Mouse (Mus musculus) G1E (cell line): ENCODE measurements at regions not wholly inside any gene's neighbourhood (a gene's known extent, or its start where the extent isn't known, plus 50 kb on each side); places are given as distances from the start of the nearest gene placed in this dataset.
A peak's percentile ranks its signal among the peaks of the same experiment; 100 is the strongest.

Experiments
- ATAC-seq: 2 replicates; pipeline ENCODE4 v1.8.0; 2016; ENCODE audit warnings: mild to moderate bottlenecking; ENCODE audit not compliant: insufficient number of reproducible peaks, poor library complexity, low FRiP score, severe bottlenecking; ENCODE audit errors: extremely low read depth
- DNase-seq: peaks from one replicate; pipeline ENCODE4 v3.0.0; 2012; ENCODE audit warnings: low spot score
- H3K27me3 ChIP-seq: 2 replicates; pipeline ENCODE4 v1.6.1; 2012; ENCODE audit warnings: mild to moderate bottlenecking, low read length, inconsistent platforms; ENCODE audit not compliant: insufficient read depth
- H3K36me3 ChIP-seq: replicated peaks from 2 replicates; pipeline ENCODE3; 2012; ENCODE audit warnings: mild to moderate bottlenecking, inconsistent platforms
- H3K4me1 ChIP-seq: 2 replicates; pipeline ENCODE4 v1.6.1; 2012; ENCODE audit warnings: low read depth, low read length, inconsistent platforms, mixed read lengths; ENCODE audit not compliant: insufficient read depth
- H3K4me3 ChIP-seq: 2 replicates; pipeline ENCODE4 v1.5.1; 2012; ENCODE audit warnings: low read depth, mild to moderate bottlenecking, inconsistent platforms, low read length, moderate library complexity, mixed read lengths
- H3K9me3 ChIP-seq: replicated peaks from 2 replicates; pipeline ENCODE4 v1.6.1; 2012; ENCODE audit warnings: inconsistent platforms
- CTCF ChIP-seq: IDR thresholded peaks from 2 replicates; pipeline ENCODE4 v1.5.1; 2012; ENCODE audit warnings: low read depth, low read length, inconsistent platforms, mixed read lengths
- GATA1 ChIP-seq: IDR thresholded peaks from 2 replicates; pipeline ENCODE4 v1.6.1; 2012; ENCODE audit warnings: borderline replicate concordance, low read length, inconsistent platforms, mixed read lengths
- GATA2 ChIP-seq: IDR thresholded peaks from 2 replicates; pipeline ENCODE4 v1.6.1; 2012; ENCODE audit warnings: low read depth, low read length, inconsistent platforms, borderline replicate concordance
- POLR2AphosphoS5 ChIP-seq: IDR thresholded peaks from 2 replicates; pipeline ENCODE4 v1.6.1; 2012; ENCODE audit warnings: low read depth, low read length, inconsistent platforms; ENCODE audit not compliant: insufficient replicate concordance
- TAL1 ChIP-seq: conservative IDR thresholded peaks from 2 replicates; pipeline ENCODE4 v1.6.1; 2012; ENCODE audit warnings: low read depth, low read length, inconsistent platforms, mixed read lengths

GRCm38 (mm10) chr15:41951276-41951675 lies 1817.1 kb downstream of the 9330182O14Rik start:
- Histone ChIP-seq H3K27me3 (no peaks in the 10 kb centered on the region), H3K9me3 (no peaks in the 10 kb centered on the region), H3K4me1 (no peaks in the 10 kb centered on the region), H3K4me3 (no peak overlapping the region), H3K36me3 (no peaks in the 10 kb centered on the region)
- ATAC-seq = no peak
- no peak for DNase-seq
- TF ChIP-seq GATA2 = no peak
- no peak for TF ChIP-seq POLR2AphosphoS5
- TF ChIP-seq CTCF = no peak
- TF ChIP-seq GATA1 = no peak

- Histone ChIP-seq H3K36me3 (no peaks in the 10 kb centered on the region), H3K27me3 (0 out of 2 replicates have a peak, but pooled peaks cover 3% of the 10 kb centered on the region), H3K4me3 (no peak overlapping the region), H3K9me3 (no peaks in the 10 kb centered on the region), H3K4me1 (no peaks in the 10 kb centered on the region)
- no peak for ATAC-seq
- no peak for DNase-seq
- TF ChIP-seq GATA2 (no peak), GATA1 (no peak), CTCF (no peak), TAL1 (no peak), POLR2AphosphoS5 (no peak)
These were observed 1826.4 kb downstream of the 9330182O14Rik start for GRCm38 (mm10) chr15:41960597-41960996.

GRCm38 (mm10) chr15:41970877-41971276 lies 1836.7 kb downstream of the 9330182O14Rik start:
- Histone ChIP-seq H3K9me3 (no peaks in the 10 kb centered on the region), H3K4me3 (no peak overlapping the region), H3K4me1 (no peaks in the 10 kb centered on the region), H3K36me3 (no peaks in the 10 kb centered on the region), H3K27me3 (no peaks in the 10 kb centered on the region)
- DNase-seq (no peak), ATAC-seq (no peak)
- TF ChIP-seq POLR2AphosphoS5 = no peak
- no peak for TF ChIP-seq CTCF
- no peak for TF ChIP-seq GATA1
- TF ChIP-seq TAL1 = no peak
- TF ChIP-seq GATA2 = no peak

- no peak overlapping the region for H3K4me3 ChIP-seq
- TF ChIP-seq GATA2 (no peak), GATA1 (no peak), CTCF (peak; percentile 77), POLR2AphosphoS5 (no peak), TAL1 (no peak)
- ATAC-seq = peak; percentile 66
- H3K9me3 ChIP-seq = no peaks in the 10 kb centered on the region
- no peaks in the 10 kb centered on the region for H3K4me1 ChIP-seq
- H3K36me3 ChIP-seq = no peaks in the 10 kb centered on the region
- peak; percentile 6 for DNase-seq
- H3K27me3 ChIP-seq = no peaks in the 10 kb centered on the region
These were observed 1839.1 kb downstream of the 9330182O14Rik start for GRCm38 (mm10) chr15:41973263-41973662.

- TF ChIP-seq TAL1 (no peak), POLR2AphosphoS5 (no peak), GATA1 (no peak), GATA2 (no peak), CTCF (no peak)
- ATAC-seq (no peak), DNase-seq (no peak)
- no peaks in the 10 kb centered on the region for H3K4me1 ChIP-seq
- H3K36me3 ChIP-seq = no peaks in the 10 kb centered on the region
- H3K27me3 ChIP-seq = no peaks in the 10 kb centered on the region
- H3K9me3 ChIP-seq = no peaks in the 10 kb centered on the region
- no peak overlapping the region for H3K4me3 ChIP-seq
These were observed 1843.0 kb downstream of the 9330182O14Rik start for GRCm38 (mm10) chr15:41977196-41977595.

- Histone ChIP-seq H3K4me1 (no peaks in the 10 kb centered on the region), H3K9me3 (no peaks in the 10 kb centered on the region), H3K27me3 (no peaks in the 10 kb centered on the region), H3K4me3 (no peak overlapping the region), H3K36me3 (no peaks in the 10 kb centered on the region)
- TF ChIP-seq GATA2 (no peak), GATA1 (no peak), POLR2AphosphoS5 (no peak), TAL1 (no peak), CTCF (no peak)
- ATAC-seq = no peak
- no peak for DNase-seq
These were observed 1843.6 kb downstream of the 9330182O14Rik start for GRCm38 (mm10) chr15:41977649-41978231.
